Mouse (Mus musculus) brown adipose tissue, adult 24 weeks (tissue): ENCODE measurements at regions not wholly inside any gene's neighbourhood (a gene's known extent, or its start where the extent isn't known, plus 50 kb on each side); places are given as distances from the start of the nearest gene placed in this dataset.

Experiments
- H3K27ac ChIP-seq: fragments of 200-500 bp; replicated peaks from 2 replicates; pipeline ENCODE4 v1.5.1; 2012; ENCODE audit warnings: low read depth, mild to moderate bottlenecking, low read length
- H3K4me1 ChIP-seq: fragments of 200-500 bp; 2 replicates; pipeline ENCODE4 v1.6.1; 2012; ENCODE audit warnings: low read length, mixed read lengths; ENCODE audit not compliant: control insufficient read depth, insufficient read depth, insufficient read length
- H3K4me3 ChIP-seq: fragments of 200-500 bp; 2 replicates; pipeline ENCODE4 v1.5.1; 2012; ENCODE audit warnings: low read depth, mild to moderate bottlenecking, low read length, moderate library complexity; ENCODE audit not compliant: insufficient read depth

- Histone ChIP-seq H3K4me3 (no peak overlapping the region), H3K4me1 (no peaks in the 10 kb centered on the region), H3K27ac (no peak overlapping the region)
These were observed 651.7 kb upstream of the Lmcd1 start for GRCm38 (mm10) chr6:111621684-111622480.

GRCm38 (mm10) chr6:111622481-111623139, 650.9 kb upstream of the Lmcd1 start:
- Histone ChIP-seq H3K4me3 (no peak overlapping the region), H3K27ac (no peak overlapping the region), H3K4me1 (no peaks in the 10 kb centered on the region)

GRCm38 (mm10) chr6:111623140-111623497, 650.4 kb upstream of the Lmcd1 start:
- Histone ChIP-seq H3K4me1 (no peaks in the 10 kb centered on the region), H3K27ac (no peak overlapping the region), H3K4me3 (no peak overlapping the region)

- no peak overlapping the region for H3K27ac ChIP-seq
- no peaks in the 10 kb centered on the region for H3K4me1 ChIP-seq
- H3K4me3 ChIP-seq: no peak overlapping the region
These were observed 648.1 kb upstream of the Lmcd1 start for GRCm38 (mm10) chr6:111625501-111625900.

GRCm38 (mm10) chr6:111652736-111653135, 620.8 kb upstream of the Lmcd1 start:
- Histone ChIP-seq H3K27ac (no peak overlapping the region), H3K4me3 (no peak overlapping the region), H3K4me1 (no peaks in the 10 kb centered on the region)

- Histone ChIP-seq H3K27ac (no peak overlapping the region), H3K4me1 (no peaks in the 10 kb centered on the region), H3K4me3 (no peak overlapping the region)
These were observed 613.6 kb upstream of the Lmcd1 start for GRCm38 (mm10) chr6:111659957-111660356.

GRCm38 (mm10) chr6:111664603-111665002, 609.0 kb upstream of the Lmcd1 start:
- Histone ChIP-seq H3K4me1 (no peaks in the 10 kb centered on the region), H3K27ac (no peak overlapping the region), H3K4me3 (no peak overlapping the region)

DNA sequence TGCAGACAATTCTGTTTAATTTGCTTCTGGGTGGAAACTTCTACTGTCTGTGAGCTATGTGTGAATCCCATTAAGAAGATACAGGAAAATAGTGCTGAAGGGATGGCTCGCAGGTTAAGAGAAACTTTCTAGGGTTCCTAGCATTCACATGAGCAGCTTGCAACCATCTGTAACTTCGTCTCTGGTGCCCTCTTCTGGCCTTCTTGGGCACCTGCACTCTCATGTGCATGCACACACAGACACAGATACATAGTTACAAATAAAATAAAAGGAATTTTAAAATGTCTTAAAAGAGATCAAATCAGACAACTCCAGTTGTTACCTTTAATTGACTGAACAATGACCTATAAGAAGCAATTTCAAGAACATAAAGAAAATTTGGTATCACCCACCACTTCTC, 588.6 kb upstream of the Lmcd1 start:
- Histone ChIP-seq H3K4me3 (no peak overlapping the region), H3K27ac (no peak overlapping the region)

DNA sequence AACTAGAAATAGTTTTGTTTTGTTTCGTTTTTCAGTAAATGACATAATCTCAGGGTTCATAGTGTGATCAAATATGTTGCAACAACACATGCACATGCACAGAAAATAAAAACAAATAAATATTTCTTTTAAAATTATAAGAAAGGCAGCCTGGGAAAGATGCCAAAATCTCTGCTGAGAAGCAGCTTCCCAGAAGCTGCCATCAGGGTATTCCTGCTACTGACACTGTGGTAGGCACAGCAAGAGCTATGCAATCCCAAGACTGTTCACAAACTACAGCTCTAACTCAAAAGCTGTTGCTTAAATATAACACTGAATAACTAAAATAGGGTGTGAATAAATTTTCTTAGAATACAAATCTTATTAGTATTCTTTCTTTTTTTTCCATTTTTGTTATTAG, 570.7 kb upstream of the Lmcd1 start:
- H3K27ac ChIP-seq: no peak overlapping the region
- H3K4me1 ChIP-seq: no peaks in the 10 kb centered on the region
- H3K4me3 ChIP-seq: no peak overlapping the region

More for the DNA sequence above, 588.6 kb upstream of the Lmcd1 start:
- H3K4me1 ChIP-seq: no peaks in the 10 kb centered on the region

DNA sequence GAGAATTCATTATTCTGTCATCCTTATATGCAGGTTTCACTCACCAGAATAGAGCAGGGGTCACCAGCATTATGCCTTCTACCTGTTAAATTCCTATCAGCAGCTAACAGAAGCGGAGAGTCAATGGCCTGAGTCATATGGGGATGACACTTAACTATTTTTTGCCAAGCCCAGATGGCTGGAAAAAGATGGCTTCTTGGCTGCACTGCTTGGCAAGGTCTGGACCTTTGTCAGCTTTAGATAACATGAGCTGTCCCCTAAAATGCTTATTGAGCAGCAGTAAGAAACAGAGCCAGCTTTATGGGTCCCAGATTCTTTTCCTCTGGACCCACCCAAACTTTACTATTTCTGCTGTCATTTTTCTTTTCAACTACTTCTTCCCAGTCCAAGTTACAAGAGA, 565.3 kb upstream of the Lmcd1 start:
- Histone ChIP-seq H3K27ac (no peak overlapping the region), H3K4me3 (no peak overlapping the region), H3K4me1 (no peaks in the 10 kb centered on the region)

DNA sequence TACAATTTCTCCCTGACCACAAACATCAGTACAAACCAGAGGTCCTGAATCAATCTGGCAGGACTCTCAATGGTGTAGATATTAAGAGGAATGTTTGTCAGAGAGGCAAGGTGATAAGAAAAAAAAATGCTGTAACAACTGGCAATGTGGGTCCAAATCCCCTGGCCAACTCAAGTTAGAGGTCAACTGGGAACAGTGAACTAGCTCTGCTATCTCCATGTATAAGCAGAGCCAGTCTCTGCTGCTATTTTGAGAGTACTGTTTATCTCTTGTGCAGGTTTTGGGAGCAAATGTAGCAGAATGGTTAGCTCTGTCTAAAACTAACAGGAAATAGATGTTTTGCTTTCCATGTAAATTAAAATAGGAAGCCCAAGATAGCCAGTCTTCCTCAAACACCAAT, 547.6 kb upstream of the Lmcd1 start:
- H3K27ac ChIP-seq: no peak overlapping the region
- H3K4me1 ChIP-seq: no peaks in the 10 kb centered on the region
- no peak overlapping the region for H3K4me3 ChIP-seq

- no peaks in the 10 kb centered on the region for H3K4me1 ChIP-seq
- H3K27ac ChIP-seq: no peak overlapping the region
- H3K4me3 ChIP-seq: no peak overlapping the region
These were observed 543.2 kb upstream of the Lmcd1 start for GRCm38 (mm10) chr6:111730381-111730780.

DNA sequence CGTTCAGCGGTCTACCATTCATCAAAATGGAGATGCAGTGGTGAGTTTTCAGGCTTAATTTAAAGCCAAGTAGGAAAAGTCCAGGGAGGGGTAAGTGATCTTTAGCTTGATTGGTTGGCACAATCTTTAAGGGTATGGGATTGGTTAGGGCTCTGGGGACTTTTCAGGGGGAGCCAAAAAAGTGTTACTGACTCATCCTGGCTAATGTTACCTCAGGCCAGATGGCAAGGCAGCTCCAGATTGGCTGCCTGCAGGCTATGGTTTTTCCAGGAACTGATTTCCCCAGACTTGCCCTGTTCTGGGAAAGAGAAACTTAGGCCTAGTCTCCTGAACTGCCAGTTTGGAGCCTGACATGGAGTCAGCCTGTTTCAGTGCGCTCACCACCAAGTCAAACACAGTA, 539.6 kb upstream of the Lmcd1 start:
- no peak overlapping the region for H3K4me3 ChIP-seq

GRCm38 (mm10) chr6:111738983-111739382, 534.6 kb upstream of the Lmcd1 start:
- Histone ChIP-seq H3K4me1 (no peaks in the 10 kb centered on the region), H3K27ac (no peak overlapping the region), H3K4me3 (no peak overlapping the region)

More for the DNA sequence above, 539.6 kb upstream of the Lmcd1 start:
- no peaks in the 10 kb centered on the region for H3K4me1 ChIP-seq
- no peak overlapping the region for H3K27ac ChIP-seq

GRCm38 (mm10) chr6:111781710-111782481, 491.7 kb upstream of the Lmcd1 start:
- Histone ChIP-seq H3K4me3 (no peak overlapping the region), H3K4me1 (no peaks in the 10 kb centered on the region), H3K27ac (no peak overlapping the region)
